Mouse (Mus musculus) MEL (cell line): Measurements from ENCODE around the gene Map6.

ENCODE experiments used
- EP300 ChIP-seq, 2 experiments: IDR thresholded peaks; 2 replicates each; pipeline ENCODE4 v1.6.1; 2011; ENCODE audit warnings: improper control_type of control experiment in 2 of 2, low read length in 2 of 2, low read depth in 1 of 2, mild to moderate bottlenecking in 1 of 2
- KAT2A ChIP-seq: conservative IDR thresholded peaks from 2 replicates; pipeline ENCODE4 v1.6.1; 2012; ENCODE audit warnings: low read depth, low read length, improper control_type of control experiment, inconsistent platforms
- MYB ChIP-seq: IDR thresholded peaks from 2 replicates; pipeline ENCODE4 v1.6.1; 2011; ENCODE audit warnings: mild to moderate bottlenecking, low read depth, low read length, improper control_type of control experiment
- POLR2A ChIP-seq, 2 experiments: IDR thresholded peaks; 2 replicates each; pipeline ENCODE4 v1.6.1; 2011 to 2012; ENCODE audit warnings: low read length in 2 of 2, mild to moderate bottlenecking in 2 of 2, control low read depth in 1 of 2, improper control_type of control experiment in 1 of 2, low read depth in 1 of 2, moderate library complexity in 1 of 2; ENCODE audit not compliant: control insufficient read depth in 1 of 2, insufficient read depth in 1 of 2, poor library complexity in 1 of 2
- POLR2AphosphoS2 ChIP-seq: IDR thresholded peaks from 2 replicates; pipeline ENCODE4 v1.6.1; 2011; ENCODE audit warnings: low read length, improper control_type of control experiment
- SIN3A ChIP-seq: IDR thresholded peaks from 2 replicates; pipeline ENCODE4 v1.6.1; 2012; ENCODE audit warnings: low read length, improper control_type of control experiment, inconsistent platforms
- TAL1 ChIP-seq: IDR thresholded peaks from 2 replicates; pipeline ENCODE4 v1.6.1; 2012; ENCODE audit warnings: mild to moderate bottlenecking, inconsistent platforms, low read length, moderate library complexity, mixed read lengths
- ZC3H11A ChIP-seq: IDR thresholded peaks from 2 replicates; pipeline ENCODE4 v1.6.1; 2012; ENCODE audit warnings: low read depth, mild to moderate bottlenecking, inconsistent platforms, low read length, improper control_type of control experiment
- ZNF384 ChIP-seq: IDR thresholded peaks from 2 replicates; pipeline ENCODE4 v1.6.1; 2012; ENCODE audit warnings: low read depth, mild to moderate bottlenecking, inconsistent platforms, low read length, improper control_type of control experiment

DNA sequence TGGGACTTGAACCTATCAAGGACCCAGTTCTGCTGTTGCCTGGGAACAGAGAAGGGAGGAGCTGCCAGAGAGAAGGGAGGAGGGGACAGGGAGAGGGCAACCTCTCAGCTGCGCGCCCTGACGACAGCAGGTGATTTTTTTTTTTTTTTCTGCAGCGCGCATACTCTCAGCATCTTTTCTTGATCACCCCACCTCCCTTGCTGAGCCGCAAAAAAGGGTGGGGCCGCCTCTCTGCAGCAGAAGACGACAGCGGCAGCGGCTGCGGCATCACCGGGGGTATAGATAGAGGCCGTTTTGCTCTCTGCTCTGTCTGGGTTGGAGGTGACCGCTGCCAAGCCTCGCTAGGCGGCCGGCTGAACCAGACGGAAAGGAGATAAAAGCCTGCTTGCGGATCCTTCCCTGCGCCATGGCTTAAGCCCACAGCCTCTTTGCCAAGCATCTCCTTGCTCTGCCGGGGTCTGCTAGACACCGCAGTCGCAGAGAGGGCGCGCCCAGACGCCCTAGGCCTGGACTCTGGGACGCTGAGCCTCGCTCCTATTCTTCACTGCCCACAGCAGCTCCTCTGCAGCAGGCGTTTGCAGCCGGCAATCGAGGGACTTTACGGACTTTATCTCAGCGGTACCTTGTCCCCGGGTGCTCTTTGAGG is at the start of gene Map6:
- TF ChIP-seq POLR2AphosphoS2 = no peak
- TF ChIP-seq TAL1 = no peak
- TF ChIP-seq ZC3H11A = no peak
- no peak for TF ChIP-seq EP300 (IDR thresholded peaks at IDR 0.05; ENCODE audit: low read depth in 1 of 2, low read length in 2 of 2)
- no peak for TF ChIP-seq KAT2A
- no peak for TF ChIP-seq SIN3A
- no peak for TF ChIP-seq POLR2A (IDR thresholded peaks at IDR 0.05; ENCODE audit: control insufficient read depth in 1 of 2, insufficient read depth in 1 of 2, low read depth in 1 of 2, low read length in 2 of 2, poor library complexity in 1 of 2)
- TF ChIP-seq MYB = no peak
- no peak for TF ChIP-seq ZNF384
